Mouse (Mus musculus) olfactory bulb, adult 2 months (tissue): Measurements from ENCODE around the gene Osbpl6.

Experiments
- CTCF ChIP-seq: fragments of 200-500 bp; IDR thresholded peaks from 2 replicates; pipeline ENCODE4 v1.5.1; 2012; ENCODE audit warnings: low read depth, mild to moderate bottlenecking, low read length, moderate library complexity; ENCODE audit not compliant: insufficient read depth
- POLR2A ChIP-seq: fragments of 200-500 bp; IDR thresholded peaks from 2 replicates; pipeline ENCODE4 v1.6.1; 2012; ENCODE audit warnings: mild to moderate bottlenecking, low read depth, low read length, moderate library complexity; ENCODE audit not compliant: insufficient read depth

DNA sequence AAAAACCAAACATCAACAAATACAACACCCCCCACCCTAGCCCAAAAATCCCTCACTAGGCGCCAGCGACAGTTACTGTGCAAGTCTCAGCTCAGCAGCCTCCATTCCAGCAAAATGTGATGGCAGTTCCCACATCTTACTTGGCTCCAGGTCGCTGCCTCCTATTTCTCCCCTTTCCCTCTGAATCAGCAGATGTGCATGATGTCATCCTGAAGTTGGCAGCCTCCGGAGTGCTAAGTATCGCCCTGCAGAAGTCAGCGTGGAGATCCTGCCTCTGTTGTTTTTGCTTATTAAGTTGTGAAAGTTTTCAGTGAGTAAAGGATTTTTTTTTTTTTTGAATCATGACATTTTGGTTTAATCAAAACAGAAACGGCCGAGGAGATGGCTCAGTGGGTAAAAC is 61.9 kb downstream of the Osbpl6 start:
- TF ChIP-seq POLR2A (no peak), CTCF (no peak)
